Mouse (Mus musculus): ENCODE measurements at regions not wholly inside any gene's neighbourhood (a gene's known extent, or its start where the extent isn't known, plus 50 kb on each side); places are given as distances from the start of the nearest gene placed in this dataset.

GRCm38 (mm10) chr15:52808622-52809021 lies 1076.1 kb upstream of the Gm7489 start:
- no peak for TF ChIP-seq TCF3 (IDR thresholded peaks at IDR 0.05; ENCODE audit: insufficient read length, low read depth)
- TF ChIP-seq MYOD1 (IDR thresholded peaks at IDR 0.05; ENCODE audit: control insufficient read depth in 1 of 3, insufficient read length in 2 of 3, low read depth in 2 of 3), result no peak
- TF ChIP-seq POLR2A (IDR thresholded peaks at IDR 0.05; ENCODE audit: insufficient read length, low read depth), result no peak
- TF ChIP-seq MAX (IDR thresholded peaks at IDR 0.05; ENCODE audit: low read depth), result no peak
